Mouse (Mus musculus) bone marrow macrophage, adult 2 months (primary cell): ENCODE measurements around the gene Cd38.

Experiments
- CTCF ChIP-seq: IDR thresholded peaks from 2 replicates; pipeline ENCODE4 v1.5.1; 2012; ENCODE audit warnings: low read depth, mild to moderate bottlenecking, low read length, moderate library complexity
- POLR2A ChIP-seq: IDR thresholded peaks from 2 replicates; pipeline ENCODE4 v1.6.1; 2012; ENCODE audit warnings: mild to moderate bottlenecking, low read depth, low read length, borderline replicate concordance

DNA sequence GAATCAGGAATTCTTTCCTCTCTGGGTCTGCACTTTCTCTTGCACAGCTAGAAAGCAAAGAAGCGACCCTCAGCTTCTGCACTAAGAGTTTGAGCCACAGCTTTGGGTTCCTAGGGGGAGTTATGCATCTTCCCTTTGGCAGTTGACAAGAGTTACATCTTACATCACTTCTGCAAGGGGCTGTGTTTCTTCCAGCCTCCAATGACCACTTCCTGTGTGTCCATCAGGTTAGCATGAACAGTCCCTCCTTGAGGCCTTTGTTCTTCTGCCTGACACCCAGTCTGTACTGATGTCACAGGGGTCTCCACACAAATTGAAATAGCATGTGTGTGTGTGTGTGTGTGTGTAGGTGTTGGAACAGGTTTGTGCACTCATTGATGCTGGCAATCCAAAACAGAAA is 4.3 kb downstream of the Cd38 start:
- no peak for TF ChIP-seq CTCF
- TF ChIP-seq POLR2A, result no peak
